Mouse (Mus musculus) right cerebral cortex, adult 2 months (tissue): ENCODE results near the gene Erv3.
"Not testable (repeated sequence)": the region's sequence is repeated elsewhere in the genome, so short reads cannot be mapped to it uniquely, and the experiment has no call there.

ENCODE experiments used
- DNase-seq, 2 experiments: peaks; one replicate each; pipeline ENCODE4 v3.0.0; 2021 to 2022; ENCODE audit warnings: low spot score in 2 of 2

The Erv3 gene

DNA sequence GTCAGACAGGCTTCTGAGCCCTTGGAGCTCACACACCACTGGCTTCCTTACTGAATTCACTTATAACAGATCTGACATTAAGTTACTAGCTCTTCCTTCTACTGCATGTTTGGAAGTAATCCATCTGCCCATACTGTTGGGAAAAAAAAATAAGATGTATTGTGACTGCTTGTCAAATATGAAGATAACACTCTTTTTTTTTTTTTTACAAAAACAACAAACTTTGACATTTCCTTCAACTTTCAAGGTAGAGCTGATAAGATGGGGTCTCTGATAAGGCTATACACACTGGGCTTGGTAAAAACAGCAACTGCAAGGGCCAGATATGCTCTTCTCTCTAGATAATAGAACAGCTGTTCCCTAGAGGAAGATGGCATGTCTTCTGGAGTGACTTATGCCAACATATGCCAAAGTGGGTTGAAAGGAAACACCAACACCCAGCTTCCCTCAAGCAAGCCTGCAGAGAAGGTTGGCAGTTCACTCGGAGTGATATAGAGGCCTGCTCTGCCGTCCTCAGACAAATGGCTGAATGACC, 4.8 kb upstream of the Erv3 start:
- no peak for DNase-seq

- peak; percentile 46 to 53 for DNase-seq
Measured at GRCm38 (mm10) chr2:131863472-131863871, 3.9 kb upstream of the Erv3 start.

DNA sequence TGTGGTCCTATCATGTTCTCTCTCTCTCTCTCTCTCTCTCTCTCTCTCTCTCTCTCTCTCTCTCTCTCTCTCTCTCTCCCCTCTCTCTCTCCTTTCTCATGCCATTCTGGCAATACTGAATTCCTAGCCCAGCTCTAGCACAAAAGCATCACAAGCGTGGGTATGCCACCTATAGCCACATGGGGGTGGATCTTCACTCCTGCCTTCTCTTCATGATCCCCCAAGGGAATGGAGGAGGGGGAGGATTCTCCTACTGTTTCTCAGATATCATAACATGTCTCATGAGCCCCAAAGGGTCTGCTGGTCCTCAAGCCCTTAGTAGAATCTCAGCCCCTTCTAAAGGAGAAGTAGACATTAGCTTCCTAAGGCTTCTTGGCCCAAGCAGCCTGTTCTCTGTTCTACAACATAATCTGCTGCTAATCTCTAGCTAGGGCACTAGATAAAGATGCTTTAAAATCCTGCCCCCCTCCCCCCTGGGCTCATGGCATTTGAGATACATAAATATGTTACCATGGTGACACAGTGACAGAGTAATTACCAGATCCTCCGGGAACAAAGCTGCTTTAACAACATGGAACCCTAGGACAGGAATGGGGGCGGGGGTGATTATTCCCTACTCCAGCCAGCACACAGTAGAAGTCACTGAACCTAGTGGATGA, 3.2 kb upstream of the Erv3 start:
- no peak for DNase-seq

DNA sequence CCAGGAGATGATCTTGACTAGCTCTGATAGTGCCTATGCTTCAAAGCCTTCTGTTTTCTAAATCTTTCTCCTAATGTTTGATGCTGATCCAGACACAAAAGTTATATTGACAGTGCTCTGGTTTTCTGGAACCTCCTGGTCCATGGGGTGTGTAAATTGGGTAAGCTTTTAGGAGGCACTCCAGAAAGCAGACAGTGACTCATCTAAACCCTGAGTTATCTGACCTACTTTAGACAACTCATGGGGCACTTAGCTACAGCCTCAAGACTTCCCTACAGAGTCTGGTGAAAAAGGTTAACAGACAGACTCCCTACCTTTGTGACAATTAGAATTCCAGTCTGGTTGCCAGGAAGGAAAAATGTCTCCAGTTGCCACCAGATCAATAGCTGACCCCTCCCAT, 1.7 kb downstream of the Erv3 start:
- no peak for DNase-seq

- no peak for DNase-seq
Measured at GRCm38 (mm10) chr2:131853719-131854118, 5.8 kb downstream of the Erv3 start.

DNA sequence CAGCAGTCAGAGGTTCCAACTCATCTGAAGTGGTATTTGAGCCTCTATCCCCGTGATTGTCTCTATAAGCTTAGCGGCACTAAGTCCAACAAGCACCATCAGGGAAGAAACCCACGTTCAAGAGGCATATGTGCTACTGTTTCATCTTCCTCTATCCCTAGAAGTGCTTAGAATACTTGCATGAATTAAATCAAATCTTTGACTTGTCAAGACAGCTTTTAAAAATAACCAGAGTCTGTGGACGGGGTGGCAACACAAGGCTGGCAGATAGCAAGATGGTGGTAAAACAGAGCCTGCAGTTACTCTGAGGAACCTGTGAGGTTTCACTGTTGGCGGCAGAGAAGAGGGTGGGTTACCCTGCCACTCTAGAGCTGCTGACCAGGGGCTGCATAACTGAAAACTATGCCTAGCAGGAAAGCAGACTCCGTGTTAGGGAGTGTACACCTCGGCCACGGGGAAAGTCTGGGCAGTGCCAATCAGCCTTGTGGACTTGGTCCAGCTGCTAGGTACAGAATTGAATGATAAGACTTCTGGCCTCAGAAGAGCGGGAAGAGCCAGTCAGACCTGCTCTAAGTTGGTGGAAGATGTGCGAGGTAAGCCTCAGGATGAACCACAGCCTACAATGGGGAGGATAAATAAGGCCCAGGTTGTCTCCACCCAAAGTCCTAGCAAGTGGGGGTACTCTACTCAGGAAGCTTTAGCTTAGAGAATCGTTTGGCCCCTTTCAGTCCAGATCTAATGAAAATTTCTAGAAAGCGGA, 8.0 kb downstream of the Erv3 start:
- DNase-seq: peak in 1 of 2 experiments; percentile 30

DNA sequence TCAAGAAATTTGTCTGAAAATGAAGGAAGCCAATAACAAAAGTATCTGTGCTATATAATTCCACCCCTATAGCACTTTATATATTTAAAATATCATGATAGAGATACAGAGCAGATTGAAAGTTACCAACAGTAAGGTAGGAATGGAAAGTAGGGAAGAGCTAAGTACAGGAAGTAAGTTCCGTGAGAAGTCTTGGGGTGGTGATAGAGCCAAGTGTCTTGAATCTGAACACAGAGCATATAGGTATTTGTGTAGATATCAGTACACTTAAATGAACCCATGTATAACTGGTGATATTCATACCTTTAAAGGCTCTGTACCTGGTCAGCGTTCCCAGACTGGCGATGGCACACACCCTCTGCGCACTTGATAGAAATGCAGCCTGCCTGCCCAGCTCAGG, 9.5 kb downstream of the Erv3 start:
- no peak for DNase-seq

DNA sequence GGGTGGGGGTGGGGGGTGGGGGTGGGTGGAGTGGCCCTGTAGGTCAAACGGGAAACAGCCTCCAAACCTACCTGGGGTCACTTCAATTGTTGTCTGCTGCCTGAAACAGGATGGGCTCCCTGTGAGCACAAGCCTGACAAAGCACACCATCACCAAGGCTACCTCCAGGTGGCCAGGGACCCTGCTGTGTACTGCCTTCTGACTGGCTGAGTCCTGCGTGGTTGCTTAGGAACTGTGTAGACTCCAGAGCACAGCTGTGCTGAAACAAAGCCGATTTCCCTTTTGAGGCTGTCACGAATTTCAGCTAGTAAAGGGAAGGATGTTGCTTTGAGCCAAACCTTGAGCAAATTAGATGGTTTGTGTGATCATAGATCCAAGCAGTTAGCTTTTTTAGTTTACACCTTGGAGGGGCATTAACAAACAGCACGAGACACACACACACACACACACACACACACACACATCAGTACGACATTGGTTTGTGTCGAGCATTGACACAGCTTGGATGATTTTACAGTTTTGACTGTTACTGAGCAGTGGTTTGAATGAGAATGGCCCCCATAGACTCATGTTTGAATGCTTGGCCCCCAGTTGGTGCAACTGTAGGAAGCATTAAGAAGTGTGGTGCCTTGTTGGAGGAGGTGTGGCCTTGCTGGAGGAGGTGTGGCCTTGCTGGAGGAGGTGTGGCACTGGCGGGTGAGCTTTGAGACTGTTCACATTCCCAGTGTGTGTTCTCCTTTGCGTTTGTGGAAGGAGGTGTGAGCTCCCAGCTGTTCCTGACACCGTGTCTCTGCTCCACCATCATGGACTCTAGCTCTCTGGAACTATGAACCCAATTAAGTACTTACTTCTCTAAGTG, 11.8 kb downstream of the Erv3 start:
- DNase-seq: peak; percentile 68

DNA sequence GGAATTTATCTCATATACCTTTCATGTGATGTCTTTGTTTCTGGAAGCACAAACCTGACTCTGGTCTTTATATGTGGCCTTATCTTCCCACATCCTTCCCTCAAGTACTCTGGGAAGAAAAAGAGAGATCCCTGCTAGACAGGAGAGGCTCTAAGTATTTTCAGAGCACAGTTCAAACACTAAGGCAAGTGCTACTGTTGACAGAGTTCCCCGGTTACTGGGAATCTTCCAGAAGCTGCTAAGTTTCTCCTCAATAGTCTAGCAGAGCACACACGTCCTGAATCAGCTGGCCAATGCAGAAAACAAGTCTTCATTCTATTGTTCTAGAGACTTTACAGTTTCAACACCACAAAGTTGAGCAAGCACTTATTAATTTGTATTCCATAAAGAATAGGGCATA, 12.7 kb downstream of the Erv3 start:
- no peak for DNase-seq

GRCm38 (mm10) chr2:131846132-131846710, 13.3 kb downstream of the Erv3 start:
- no peak for DNase-seq

- no peak for DNase-seq
Measured at GRCm38 (mm10) chr2:131845671-131846070, 13.9 kb downstream of the Erv3 start.

GRCm38 (mm10) chr2:131842568-131842967, 17.0 kb downstream of the Erv3 start:
- DNase-seq: no peak

GRCm38 (mm10) chr2:131841321-131841693, 18.2 kb downstream of the Erv3 start:
- DNase-seq: no peak

- peak; percentile 59 to 63 for DNase-seq
Measured at GRCm38 (mm10) chr2:131840611-131841320, 18.8 kb downstream of the Erv3 start.

GRCm38 (mm10) chr2:131834296-131834695, 25.3 kb downstream of the Erv3 start:
- no peak for DNase-seq

DNA sequence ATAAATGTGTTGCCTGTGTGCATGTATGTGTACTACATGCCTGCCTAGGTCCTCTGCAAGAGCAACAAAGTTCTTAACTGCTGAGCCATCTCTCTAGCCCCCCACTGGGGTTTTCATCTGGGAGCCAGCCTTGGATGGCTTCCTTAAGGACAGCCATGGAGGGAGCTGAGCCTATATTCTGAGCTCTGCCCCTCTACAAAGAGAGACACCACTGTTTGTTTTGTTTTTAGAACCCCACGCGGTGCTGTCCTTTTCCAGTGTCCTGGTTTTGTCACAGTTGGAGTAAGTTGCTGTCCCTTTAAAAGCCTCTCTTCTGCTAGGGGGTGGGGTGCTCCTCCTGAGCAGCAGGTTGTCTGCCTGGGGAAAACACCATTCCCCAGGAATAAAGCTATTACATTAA, 27.7 kb downstream of the Erv3 start:
- no peak for DNase-seq

- DNase-seq: not testable (repeated sequence)
Measured at GRCm38 (mm10) chr2:131830945-131831344, 28.6 kb downstream of the Erv3 start.

GRCm38 (mm10) chr2:131827999-131828975, 31.3 kb downstream of the Erv3 start:
- DNase-seq: peak; percentile 70 to 72

GRCm38 (mm10) chr2:131827026-131827687, 32.4 kb downstream of the Erv3 start:
- no peak for DNase-seq
